Mouse (Mus musculus) liver, postnatal 0 days (tissue): ENCODE measurements around the gene Txk. TPM values are rescaled to one million over a fixed set of nuclear protein-coding genes. Genes with fewer than 3 reads are reported as not detected.

Experiments
- ATAC-seq: fragments of 200-750 bp; cut with Nextera tagmentation; 2 replicates; pipeline ENCODE4 v1.8.0; 2017; ENCODE audit warnings: mild to moderate bottlenecking, moderate library complexity
- DNase-seq: peaks from one replicate; pipeline ENCODE4 v3.0.0-alpha.2; 2016
- H3K27ac ChIP-seq: fragments of 300-500 bp; sonication (generic); 2 replicates; pipeline ENCODE4 v1.5.1; 2014; ENCODE audit warnings: antibody characterized with exemption, moderate library complexity, mild to moderate bottlenecking, low read depth
- H3K27me3 ChIP-seq: fragments of 300-500 bp; sonication (generic); 2 replicates; pipeline ENCODE4 v1.6.1; 2014; ENCODE audit warnings: low read length, control low read depth, mixed read lengths; ENCODE audit not compliant: insufficient read depth
- H3K36me3 ChIP-seq: fragments of 300-500 bp; sonication (generic); replicated peaks from 2 replicates; pipeline ENCODE4 v1.6.1; 2014; ENCODE audit warnings: mild to moderate bottlenecking, control low read depth, low read length, moderate library complexity, mixed read lengths; ENCODE audit not compliant: insufficient read depth
- H3K4me1 ChIP-seq: fragments of 300-500 bp; sonication (generic); 2 replicates; pipeline ENCODE4 v1.6.1; 2014; ENCODE audit warnings: antibody characterized with exemption, mild to moderate bottlenecking, control low read depth; ENCODE audit not compliant: insufficient read depth
- H3K4me2 ChIP-seq: fragments of 300-500 bp; sonication (generic); 2 replicates; pipeline ENCODE4 v1.6.1; 2014; ENCODE audit warnings: low read depth, mild to moderate bottlenecking, low read length, moderate library complexity, mixed read lengths
- H3K4me3 ChIP-seq: fragments of 300-500 bp; sonication (generic); 2 replicates; pipeline ENCODE4 v1.5.1; 2014; ENCODE audit warnings: low read depth, low read length
- H3K9ac ChIP-seq: fragments of 300-500 bp; sonication (generic); replicated peaks from 2 replicates; pipeline ENCODE4 v1.6.1; 2014; ENCODE audit warnings: mild to moderate bottlenecking, moderate library complexity
- H3K9me3 ChIP-seq: fragments of 300-500 bp; sonication (generic); 2 replicates; pipeline ENCODE4 v1.6.1; 2016; ENCODE audit warnings: mild to moderate bottlenecking, control low read depth, low read length, mixed read lengths
- CTCF ChIP-seq: sonication (generic); IDR thresholded peaks from 2 replicates; pipeline ENCODE4 v1.5.1; 2016; ENCODE audit warnings: antibody characterized with exemption, low read depth
- EP300 ChIP-seq: IDR thresholded peaks from 2 replicates; pipeline ENCODE4 v1.6.1; 2016; ENCODE audit warnings: antibody characterized with exemption, low read depth, mild to moderate bottlenecking
- WGBS: fragments of 180-500 bp; shearing (Covaris S2); extraction: QIAGEN DNeasy Blood & Tissue Kit; methylation state at CpG from one replicate; pipeline ENCODE4 v1.1.7; 2014; ENCODE audit not compliant: insufficient replicate concordance; 5-methylcytosine and 5-hydroxymethylcytosine counted together
- polyA plus RNA-seq: library from polyadenylated mRNA; unstranded; fragments of >200 nt; fragmentation: Nextera tagmentation; extraction: Ambion mirVana; gene quantifications from 2 replicates; pipeline ENCODE4 v1.2.1, GENCODE M21; 2015

Gene Txk
- polyA plus RNA-seq, 1 experiment from 2014 or later, result 0.27 TPM

- Histone ChIP-seq H3K4me2 (no peak overlapping the region), H3K4me3 (no peak overlapping the region), H3K9me3 (no peaks in the 10 kb centered on the region), H3K27me3 (no peaks in the 10 kb centered on the region), H3K36me3 (no peaks in the 10 kb centered on the region), H3K9ac (no peak overlapping the region), H3K27ac (no peak overlapping the region), H3K4me1 (no peaks in the 10 kb centered on the region)
- no peak for TF ChIP-seq CTCF
- TF ChIP-seq EP300, result no peak
- no peak for ATAC-seq
- DNase-seq, result no peak
- WGBS, result 74% methylated on average over 4 of the region's 4 CpGs
Observed at GRCm38 (mm10) chr5:72747384-72747783, 5.2 kb downstream of the Txk start.

DNA sequence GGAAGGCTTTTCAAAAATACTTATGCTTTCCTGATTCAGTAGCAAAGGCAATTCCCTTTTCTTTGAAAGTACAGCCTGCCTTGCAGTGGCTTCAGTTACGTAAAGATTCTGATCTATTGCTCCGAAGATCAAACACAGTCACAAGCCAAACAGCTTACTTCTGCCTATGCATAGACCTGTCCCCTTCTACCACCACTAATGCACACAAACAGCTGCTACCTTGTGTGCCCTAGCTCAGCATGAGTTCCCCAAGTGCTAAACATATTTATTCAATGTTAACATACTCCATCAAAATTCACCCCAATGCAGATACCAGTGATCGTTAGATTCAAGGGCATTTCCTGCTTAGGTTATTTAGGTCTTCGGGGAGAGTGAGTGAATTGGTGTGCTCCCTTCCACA, 6.1 kb downstream of the Txk start:
- DNase-seq, result no peak
- Histone ChIP-seq H3K9ac (no peak overlapping the region), H3K9me3 (no peaks in the 10 kb centered on the region), H3K36me3 (no peaks in the 10 kb centered on the region), H3K27me3 (no peaks in the 10 kb centered on the region), H3K27ac (no peak overlapping the region), H3K4me1 (no peaks in the 10 kb centered on the region), H3K4me3 (no peak overlapping the region), H3K4me2 (no peak overlapping the region)
- TF ChIP-seq EP300 (no peak), CTCF (no peak)
- no peak for ATAC-seq
- 55% methylated on average over 4 of the region's 4 CpGs for WGBS

DNA sequence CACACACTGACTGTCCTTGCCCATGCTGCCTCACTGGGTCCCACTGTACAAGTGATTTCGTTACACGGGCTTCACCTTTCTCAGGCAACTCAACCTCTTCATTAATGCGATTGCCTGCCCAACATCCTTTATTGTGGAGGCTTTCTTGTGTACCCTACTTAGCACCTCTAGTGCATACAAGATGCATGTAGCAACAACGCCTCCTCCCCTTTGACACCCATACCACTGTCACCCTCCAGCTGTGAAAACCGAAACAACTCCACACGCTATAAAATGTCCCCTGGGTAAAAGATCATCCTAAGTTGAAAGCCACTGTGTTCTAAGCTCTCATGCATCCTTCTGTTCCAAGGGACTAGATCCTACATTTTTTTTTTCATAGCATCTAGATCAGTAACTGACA, 9.5 kb downstream of the Txk start:
- Histone ChIP-seq H3K4me3 (no peak overlapping the region), H3K9me3 (no peaks in the 10 kb centered on the region), H3K4me2 (no peak overlapping the region), H3K36me3 (no peaks in the 10 kb centered on the region), H3K27ac (no peak overlapping the region), H3K9ac (no peak overlapping the region), H3K27me3 (no peaks in the 10 kb centered on the region), H3K4me1 (no peaks in the 10 kb centered on the region)
- no peak for DNase-seq
- WGBS, result 88% methylated on average over 6 of the region's 6 CpGs
- no peak for TF ChIP-seq EP300
- no peak for TF ChIP-seq CTCF
- no peak for ATAC-seq

DNA sequence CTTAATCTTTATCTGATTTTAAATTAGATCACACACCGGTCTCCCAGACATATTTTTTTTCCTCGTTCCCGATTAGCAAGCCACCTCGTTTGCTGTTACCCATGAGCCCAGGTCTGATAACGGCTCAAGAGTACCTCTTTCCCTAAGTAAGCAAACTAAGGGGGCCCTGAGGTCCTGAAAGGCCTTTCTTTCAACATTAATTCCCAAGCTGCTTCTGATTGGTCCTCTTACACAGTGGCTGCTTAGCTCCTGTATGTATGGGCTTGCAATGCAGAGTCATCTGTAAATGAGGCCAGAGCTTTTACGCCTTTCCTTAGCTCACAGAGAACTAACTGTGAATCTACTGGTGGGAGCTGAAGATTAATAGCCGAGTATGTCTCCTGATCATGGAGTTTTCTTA, 15.7 kb downstream of the Txk start:
- WGBS, result 54% methylated on average over 7 of the region's 7 CpGs
- Histone ChIP-seq H3K4me3 (no peak overlapping the region), H3K27ac (no peak overlapping the region), H3K4me1 (no peaks in the 10 kb centered on the region), H3K9me3 (no peaks in the 10 kb centered on the region), H3K9ac (no peak overlapping the region), H3K4me2 (no peak overlapping the region), H3K27me3 (no peaks in the 10 kb centered on the region), H3K36me3 (no peaks in the 10 kb centered on the region)
- no peak for ATAC-seq
- no peak for DNase-seq
- no peak for TF ChIP-seq CTCF
- TF ChIP-seq EP300, result no peak

DNA sequence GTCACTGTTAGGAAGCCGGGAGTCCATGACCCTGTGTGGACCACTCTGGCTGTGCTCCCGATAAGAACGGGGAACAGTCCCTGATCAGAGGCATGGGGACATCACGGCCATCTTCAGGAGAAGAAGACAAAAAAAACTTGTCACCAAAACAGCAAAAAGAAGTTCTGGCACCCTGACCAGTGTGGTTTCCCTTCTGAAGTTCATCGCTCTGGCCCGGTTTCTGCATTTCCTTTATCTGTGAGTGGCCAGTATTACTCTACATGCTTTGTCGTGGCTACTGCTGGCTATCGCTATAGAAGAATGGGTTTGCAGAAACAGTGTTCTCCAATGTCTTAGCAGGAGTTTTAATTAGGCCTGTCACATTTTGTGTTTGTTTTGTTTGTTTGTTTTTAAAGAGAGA, 16.1 kb downstream of the Txk start:
- no peaks in the 10 kb centered on the region for H3K27me3 ChIP-seq
- ATAC-seq (no peak), DNase-seq (no peak)
- H3K9ac ChIP-seq, result no peak overlapping the region
- H3K36me3 ChIP-seq, result no peaks in the 10 kb centered on the region
- no peaks in the 10 kb centered on the region for H3K4me1 ChIP-seq
- H3K9me3 ChIP-seq, result no peaks in the 10 kb centered on the region
- H3K4me3 ChIP-seq, result no peak overlapping the region
- WGBS, result 35% methylated on average over 8 of the region's 8 CpGs
- no peak overlapping the region for H3K27ac ChIP-seq
- H3K4me2 ChIP-seq, result no peak overlapping the region
- TF ChIP-seq CTCF, result no peak
- no peak for TF ChIP-seq EP300

- no peak overlapping the region for H3K4me2 ChIP-seq
- no peak for TF ChIP-seq EP300
- TF ChIP-seq CTCF, result no peak
- no peaks in the 10 kb centered on the region for H3K27me3 ChIP-seq
- ATAC-seq, result no peak
- H3K9me3 ChIP-seq, result no peaks in the 10 kb centered on the region
- DNase-seq, result no peak
- no peak overlapping the region for H3K27ac ChIP-seq
- no peaks in the 10 kb centered on the region for H3K4me1 ChIP-seq
- no peak overlapping the region for H3K4me3 ChIP-seq
- no peaks in the 10 kb centered on the region for H3K36me3 ChIP-seq
- 66% methylated on average over 7 of the region's 7 CpGs for WGBS
- no peak overlapping the region for H3K9ac ChIP-seq
Observed at GRCm38 (mm10) chr5:72735763-72736162, 16.8 kb downstream of the Txk start.

GRCm38 (mm10) chr5:72732885-72733284, 19.7 kb downstream of the Txk start:
- no peak for TF ChIP-seq CTCF
- TF ChIP-seq EP300, result no peak
- Histone ChIP-seq H3K9me3 (no peaks in the 10 kb centered on the region), H3K9ac (no peak overlapping the region), H3K4me1 (no peaks in the 10 kb centered on the region), H3K27ac (no peak overlapping the region), H3K4me2 (no peak overlapping the region), H3K4me3 (no peak overlapping the region), H3K27me3 (no peaks in the 10 kb centered on the region), H3K36me3 (no peaks in the 10 kb centered on the region)
- no peak for ATAC-seq
- 74% methylated on average over 1 of the region's 1 CpGs for WGBS
- no peak for DNase-seq
